Mouse (Mus musculus) 3T3-L1 (cell line): Measurements from ENCODE around the gene Twnk.

Experiments used
- DNase-seq: peaks from one replicate; pipeline ENCODE4 v3.0.0-alpha.2; 2015; ENCODE audit warnings: low read depth, low spot score

The Twnk gene

DNA sequence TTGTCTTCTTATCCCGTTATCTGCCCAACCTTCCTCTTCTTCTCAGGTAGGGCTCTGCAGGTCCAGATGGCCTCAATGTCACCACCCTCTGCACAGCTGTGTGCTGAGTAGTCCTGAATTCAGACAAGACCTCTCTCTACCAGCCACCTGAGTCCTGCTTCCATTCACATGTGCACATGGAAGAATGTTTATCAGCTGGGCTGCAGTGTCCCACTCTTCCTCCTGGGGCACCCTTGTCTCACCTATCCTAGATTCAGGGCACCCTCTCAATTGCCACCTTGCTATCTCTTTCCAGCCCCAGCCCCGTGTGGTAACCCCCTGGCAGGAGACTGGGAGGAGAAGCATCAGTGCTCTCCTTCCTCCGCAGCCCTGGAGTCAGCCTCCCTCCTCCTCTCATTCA lies 3.2 kb upstream of the Twnk start:
- DNase-seq: no peak

- DNase-seq: no peak
Measured at GRCm38 (mm10) chr19:45003740-45004516, 1.5 kb upstream of the Twnk start.

- DNase-seq: peak; percentile 96
Measured at GRCm38 (mm10) chr19:45005957-45006712, 672 bp downstream of the Twnk start, which contains the start of gene Mrpl43. TSS of gene Mrpl43 (minus strand) at chr19:45006442.

- DNase-seq: no peak
Measured at GRCm38 (mm10) chr19:45007021-45007420, 1.6 kb downstream of the Twnk start.

DNA sequence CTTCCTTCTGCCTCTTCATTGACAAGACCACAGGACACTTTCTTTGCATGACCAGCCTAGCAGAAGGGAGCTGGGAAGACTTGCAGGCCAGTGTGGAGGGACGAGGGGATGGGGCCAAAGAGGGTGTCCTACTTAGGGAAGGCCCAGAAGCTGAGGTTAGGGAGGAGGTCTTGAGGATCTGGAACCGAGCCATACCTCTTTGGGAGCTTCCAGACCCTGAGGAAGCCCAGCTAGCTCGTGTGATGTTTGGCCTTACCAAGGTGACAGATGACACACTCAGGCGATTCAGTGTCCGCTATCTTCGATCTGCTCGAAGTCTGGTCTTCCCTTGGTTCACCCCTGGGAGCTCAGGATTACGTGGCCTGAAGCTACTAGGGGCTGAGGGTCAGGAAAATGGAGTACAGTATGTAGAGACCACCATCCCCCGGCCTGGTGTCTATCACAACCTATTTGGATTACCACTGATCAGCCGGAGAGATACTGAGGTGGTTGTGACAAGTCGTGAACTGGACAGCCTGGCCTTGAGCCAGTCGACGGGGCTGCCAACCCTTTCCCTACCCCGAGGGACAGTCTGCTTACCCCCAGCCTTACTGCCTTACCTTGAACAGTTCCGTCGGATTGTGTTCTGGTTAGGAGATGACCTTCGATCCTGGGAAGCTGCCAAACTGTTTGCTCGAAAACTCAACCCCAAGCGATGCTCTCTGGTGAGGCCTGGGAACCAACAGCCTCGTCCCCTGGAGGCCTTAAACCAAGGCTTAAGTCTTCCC lies 2.1 kb downstream of the Twnk start:
- no peak for DNase-seq

GRCm38 (mm10) chr19:45010646-45011045 lies 5.2 kb downstream of the Twnk start:
- peak; percentile 70 for DNase-seq

DNA sequence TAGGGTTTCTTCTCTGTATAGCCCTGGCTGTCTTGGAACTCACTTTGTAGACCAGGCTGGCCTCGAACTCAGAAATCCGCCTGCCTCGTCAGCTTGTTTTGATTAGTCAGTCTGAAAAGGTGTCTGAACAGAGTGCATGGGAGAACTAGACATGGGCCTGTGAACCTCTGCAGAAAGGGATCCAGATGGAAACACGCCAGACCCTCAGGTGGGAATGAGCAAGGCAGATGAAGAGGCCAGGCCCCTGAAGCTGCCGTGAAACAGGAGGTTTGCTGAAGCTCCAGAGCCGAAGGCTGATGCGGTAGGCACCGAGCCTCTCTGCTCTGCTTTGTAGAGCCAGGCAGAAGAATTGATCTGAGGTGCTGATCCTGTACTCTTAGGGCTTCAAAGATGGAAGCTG lies 6.8 kb downstream of the Twnk start:
- DNase-seq: no peak

DNA sequence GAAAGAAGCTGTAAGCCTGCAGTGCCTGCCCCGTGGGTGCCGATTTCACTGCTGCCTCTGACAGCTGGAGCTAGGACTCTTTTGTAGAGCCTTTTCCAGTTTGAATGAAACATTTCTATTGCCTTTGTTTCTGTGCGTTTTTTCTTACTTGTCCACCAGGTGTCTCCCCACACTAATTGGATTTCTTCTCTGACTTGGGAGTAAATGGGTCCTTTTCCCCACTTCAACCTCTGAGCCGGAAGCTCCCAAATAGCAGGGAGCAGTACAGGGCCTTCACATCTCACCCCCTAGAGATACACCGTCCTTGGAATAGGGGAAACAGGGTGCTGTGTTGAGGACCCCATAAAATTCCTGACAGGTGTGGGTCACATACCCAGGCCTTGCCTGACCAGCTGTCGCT lies 7.2 kb downstream of the Twnk start:
- DNase-seq: peak; percentile 83

DNA sequence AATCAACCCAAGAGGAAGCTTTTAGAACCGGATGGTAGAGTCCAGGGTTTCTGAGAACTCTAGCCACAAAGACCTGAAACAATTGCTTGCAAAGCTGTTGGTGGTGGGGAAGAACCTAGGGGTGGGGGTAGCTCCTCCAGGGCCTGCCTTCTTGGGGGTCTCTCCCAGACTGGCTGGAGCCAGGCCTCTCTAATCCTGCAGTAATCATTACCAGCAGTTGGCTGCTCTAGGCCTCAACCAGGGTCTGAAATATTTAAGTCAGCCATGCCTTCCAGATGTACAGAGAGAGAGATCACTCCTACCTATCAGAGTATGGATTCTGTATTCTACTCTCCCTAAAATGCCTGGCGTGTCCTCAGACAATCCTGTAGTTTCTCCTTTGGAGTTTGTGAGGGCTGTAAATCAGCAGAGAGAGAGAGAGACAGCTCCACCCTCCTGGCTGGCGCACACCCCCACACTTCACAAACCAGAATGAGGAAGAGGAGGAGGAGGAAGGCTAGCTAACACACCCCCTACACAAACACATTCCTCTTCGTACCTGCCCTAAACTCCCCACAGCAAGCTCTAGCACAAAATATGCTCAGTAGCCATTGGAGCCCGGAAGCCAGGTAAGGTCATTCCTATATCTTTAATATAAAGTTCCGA lies 8.2 kb downstream of the Twnk start:
- DNase-seq: no peak

- DNase-seq: peak; percentile 65
Measured at GRCm38 (mm10) chr19:45014335-45014971, 9.0 kb downstream of the Twnk start, which contains the start of gene Lzts2. TSS of gene Lzts2 (plus strand) at chr19:45014414.

GRCm38 (mm10) chr19:45014981-45015402 lies 9.5 kb downstream of the Twnk start:
- DNase-seq: peak; percentile 47

DNA sequence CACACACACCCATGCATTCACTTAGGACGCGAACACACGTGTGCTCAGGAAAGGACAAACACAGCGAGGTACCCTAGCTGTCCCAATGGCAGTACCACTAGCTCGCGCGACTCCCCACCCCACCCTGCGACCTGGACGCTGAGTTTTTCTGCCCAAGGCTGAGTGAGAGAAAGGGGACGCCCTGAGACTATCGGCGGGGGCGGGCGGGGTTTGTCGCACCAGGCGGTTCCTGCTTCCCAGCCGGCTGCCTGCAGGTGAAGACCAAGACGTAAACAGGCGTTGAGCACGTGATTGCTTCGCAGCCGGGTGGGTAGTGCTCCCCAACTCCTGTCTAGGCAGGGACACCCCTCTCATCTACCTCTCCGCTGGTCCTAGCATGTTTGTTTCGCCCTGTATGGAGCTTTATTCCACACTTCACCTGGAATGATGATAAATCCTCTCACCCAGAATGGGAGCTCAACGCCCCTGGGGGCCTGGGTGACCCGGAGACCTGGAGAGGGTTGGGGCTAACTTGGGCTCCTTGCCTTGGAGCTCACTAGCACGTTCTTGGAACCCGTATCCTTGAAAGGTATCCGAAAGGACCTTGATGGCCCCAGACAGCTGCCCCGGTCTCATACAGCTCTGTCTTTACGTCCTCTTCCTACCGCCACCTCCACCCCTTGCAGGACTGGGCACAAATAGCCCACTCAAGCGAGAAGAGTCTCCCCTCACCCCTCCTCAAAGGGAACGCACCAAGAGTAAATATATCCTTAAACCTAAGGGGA lies 10.2 kb downstream of the Twnk start:
- DNase-seq: peak; percentile 51

GRCm38 (mm10) chr19:45016341-45017215 lies 11.1 kb downstream of the Twnk start:
- peak; percentile 97 for DNase-seq

- peak; percentile 85 for DNase-seq
Measured at GRCm38 (mm10) chr19:45017216-45017771, 11.8 kb downstream of the Twnk start.

DNA sequence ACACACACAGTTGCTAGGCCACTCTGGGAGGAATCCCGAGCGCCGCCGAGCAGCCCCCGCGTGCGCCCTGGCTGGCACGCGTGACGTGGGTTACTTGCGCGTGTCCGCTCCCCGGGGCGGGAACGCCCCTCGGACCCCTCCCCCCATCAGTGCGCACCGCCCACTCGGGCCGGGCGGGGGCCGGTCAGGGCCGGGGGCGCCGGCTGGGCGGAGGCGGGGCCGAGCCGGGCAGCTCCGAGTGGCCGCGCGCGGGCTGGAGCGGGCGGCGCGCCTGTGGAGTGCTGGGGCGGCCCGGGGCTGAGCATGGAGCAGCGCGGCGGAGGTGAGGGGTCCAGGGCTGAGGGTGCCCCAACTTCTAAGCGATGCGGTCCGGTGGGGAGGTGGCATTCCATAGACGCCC lies 12.4 kb downstream of the Twnk start:
- DNase-seq: peak; percentile 66

GRCm38 (mm10) chr19:45018351-45018831 lies 12.9 kb downstream of the Twnk start:
- DNase-seq: peak; percentile 76

DNA sequence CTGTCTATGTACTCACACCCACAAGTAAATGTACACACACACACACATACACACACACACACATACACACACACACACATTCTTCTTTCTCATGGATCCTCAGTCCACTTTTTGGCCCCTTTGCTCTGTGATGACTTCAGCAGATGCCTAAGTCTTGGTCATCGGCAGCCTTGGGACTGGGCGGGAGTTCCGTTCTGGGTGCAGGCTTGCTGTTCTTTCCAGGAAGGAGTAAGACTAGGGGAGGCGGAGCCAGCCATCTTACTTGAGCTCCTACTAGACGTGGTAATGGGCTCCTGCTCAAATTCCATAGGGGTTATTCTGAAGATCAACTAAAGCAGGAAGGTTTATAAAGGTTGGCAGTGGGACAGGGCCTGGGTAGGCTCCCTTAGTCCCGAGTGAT lies 14.9 kb downstream of the Twnk start:
- peak; percentile 91 for DNase-seq

GRCm38 (mm10) chr19:45021362-45021761 lies 15.9 kb downstream of the Twnk start:
- no peak for DNase-seq

DNA sequence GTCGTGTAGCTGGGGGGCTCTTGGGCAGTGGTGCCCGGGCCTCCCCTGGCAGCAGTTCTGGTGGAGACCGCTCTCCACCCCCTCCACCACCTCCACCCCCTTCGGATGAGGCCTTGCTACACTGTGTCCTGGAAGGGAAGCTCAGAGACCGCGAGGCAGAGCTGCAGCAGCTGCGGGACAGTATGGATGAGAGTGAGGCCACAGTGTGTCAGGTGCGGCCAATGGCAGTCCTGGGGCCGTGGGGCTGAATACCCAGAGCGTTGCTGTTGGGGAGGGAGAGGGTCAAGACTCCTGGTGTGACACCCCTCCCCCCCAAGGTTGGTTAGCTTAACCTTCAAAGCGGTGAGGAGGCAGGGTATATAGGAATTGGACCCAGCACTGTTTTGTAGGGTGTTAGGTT lies 18.5 kb downstream of the Twnk start:
- DNase-seq: no peak
